Mouse (Mus musculus): ENCODE measurements around the gene Ccr8.

- TF ChIP-seq CTCF (IDR thresholded peaks at IDR 0.05; ENCODE audit: low read depth) (peak; percentile 30; the same call in 1 of the 2 replicates), EP300 (optimal IDR thresholded peaks at IDR 0.05) (no peak)
Measured at GRCm38 (mm10) chr9:120089125-120089524, 2.8 kb upstream of the Ccr8 start.
